Mouse (Mus musculus): Measurements from ENCODE around the gene Vps4a. TPM values are rescaled to one million over a fixed set of nuclear protein-coding genes. Genes with fewer than 3 reads are reported as not detected.
A peak's percentile ranks its signal among the peaks of the same experiment; 100 is the strongest.

Gene Vps4a
- polyA plus RNA-seq, 1 experiment from 2014 or later, result 65.7 TPM

GRCm38 (mm10) chr8:107056076-107056972 lies 25.3 kb downstream of the Vps4a start, which contains the start of the genes Cog8 and Nip7:
Cog8 (minus strand) TSS chr8:107056689.
Nip7 (plus strand) TSS chr8:107056877.
- H3K4me1 ChIP-seq, result peaks cover 25% of the 10 kb centered on the region
- peak within 1 kb of the TSS; percentile 87 for H3K4me3 ChIP-seq
- peak within 1 kb of the TSS; percentile 88 for H3K27ac ChIP-seq (replicated peaks)
- WGBS, result under 1% methylated on average over 88 of the region's 88 CpGs
- no peaks in the 10 kb centered on the region for H3K27me3 ChIP-seq (replicated peaks; ENCODE audit: low read depth, poor library complexity, severe bottlenecking)
- DNase-seq (ENCODE audit: low spot score), result peak; percentile 97
- H3K9me3 ChIP-seq, result no peaks in the 10 kb centered on the region
- H3K36me3 ChIP-seq (replicated peaks), result peaks cover 70% of the 10 kb centered on the region

- Histone ChIP-seq H3K9me3 (no peaks in the 10 kb centered on the region), H3K27me3 (replicated peaks; ENCODE audit: low read depth, poor library complexity, severe bottlenecking) (no peaks in the 10 kb centered on the region), H3K4me1 (peaks cover 25% of the 10 kb centered on the region), H3K4me3 (peak overlapping the region; percentile 87), H3K36me3 (replicated peaks) (peaks cover 64% of the 10 kb centered on the region), H3K27ac (replicated peaks) (peak overlapping the region; percentile 88)
- DNase-seq (ENCODE audit: low spot score), result no peak
- WGBS, result under 1% methylated on average over 33 of the region's 33 CpGs
Observed at GRCm38 (mm10) chr8:107056973-107057369, 25.9 kb downstream of the Vps4a start.

GRCm38 (mm10) chr8:107062613-107063012 lies 31.6 kb downstream of the Vps4a start:
- no peaks in the 10 kb centered on the region for H3K9me3 ChIP-seq
- no peak for DNase-seq (ENCODE audit: low spot score)
- peaks cover 13% of the 10 kb centered on the region for H3K4me1 ChIP-seq
- no peaks in the 10 kb centered on the region for H3K27me3 ChIP-seq (replicated peaks; ENCODE audit: low read depth, poor library complexity, severe bottlenecking)
- no peak overlapping the region for H3K4me3 ChIP-seq
- WGBS, result 86% methylated on average over 1 of the region's 1 CpGs
- peaks cover 33% of the 10 kb centered on the region for H3K36me3 ChIP-seq (replicated peaks)
- H3K27ac ChIP-seq (replicated peaks), result no peak overlapping the region

GRCm38 (mm10) chr8:107065511-107066496 lies 34.8 kb downstream of the Vps4a start, which contains the start of gene Tmed6:
Tmed6 (minus strand) TSS chr8:107065644.
- Histone ChIP-seq H3K27ac (replicated peaks) (no peak within 1 kb of the TSS), H3K9me3 (no peaks in the 10 kb centered on the region), H3K4me3 (no peak within 1 kb of the TSS), H3K36me3 (replicated peaks) (peaks cover 32% of the 10 kb centered on the region), H3K4me1 (0 out of 2 replicates have a peak, but pooled peaks cover 8% of the 10 kb centered on the region), H3K27me3 (replicated peaks; ENCODE audit: low read depth, poor library complexity, severe bottlenecking) (no peaks in the 10 kb centered on the region)
- 67% methylated on average over 17 of the region's 17 CpGs for WGBS
- DNase-seq (ENCODE audit: low spot score), result no peak

GRCm38 (mm10) chr8:107073706-107074105 lies 42.7 kb downstream of the Vps4a start:
- peaks cover 14% of the 10 kb centered on the region for H3K4me1 ChIP-seq
- no peak overlapping the region for H3K27ac ChIP-seq (replicated peaks)
- no peaks in the 10 kb centered on the region for H3K27me3 ChIP-seq (replicated peaks; ENCODE audit: low read depth, poor library complexity, severe bottlenecking)
- no peaks in the 10 kb centered on the region for H3K9me3 ChIP-seq
- H3K4me3 ChIP-seq, result no peak overlapping the region
- peaks cover 98% of the 10 kb centered on the region for H3K36me3 ChIP-seq (replicated peaks)
- no peak for DNase-seq (ENCODE audit: low spot score)
- 74% methylated on average over 4 of the region's 4 CpGs for WGBS

GRCm38 (mm10) chr8:107074128-107074527 lies 43.1 kb downstream of the Vps4a start:
- Histone ChIP-seq H3K36me3 (replicated peaks) (peaks cover 98% of the 10 kb centered on the region), H3K4me1 (peaks cover 14% of the 10 kb centered on the region), H3K9me3 (no peaks in the 10 kb centered on the region), H3K4me3 (no peak overlapping the region), H3K27ac (replicated peaks) (no peak overlapping the region), H3K27me3 (replicated peaks; ENCODE audit: low read depth, poor library complexity, severe bottlenecking) (no peaks in the 10 kb centered on the region)
- no peak for DNase-seq (ENCODE audit: low spot score)
- WGBS, result 79% methylated on average over 1 of the region's 1 CpGs

GRCm38 (mm10) chr8:107076239-107076888 lies 45.3 kb downstream of the Vps4a start:
- no peaks in the 10 kb centered on the region for H3K27me3 ChIP-seq (replicated peaks; ENCODE audit: low read depth, poor library complexity, severe bottlenecking)
- 92% methylated on average over 7 of the region's 7 CpGs for WGBS
- H3K4me1 ChIP-seq, result peaks cover 14% of the 10 kb centered on the region
- H3K36me3 ChIP-seq (replicated peaks), result peaks cover 99% of the 10 kb centered on the region
- no peaks in the 10 kb centered on the region for H3K9me3 ChIP-seq
- DNase-seq (ENCODE audit: low spot score), result no peak
- H3K27ac ChIP-seq (replicated peaks), result no peak overlapping the region
- H3K4me3 ChIP-seq, result no peak overlapping the region

GRCm38 (mm10) chr8:107085358-107085757 lies 54.3 kb downstream of the Vps4a start:
- Histone ChIP-seq H3K4me3 (no peak overlapping the region), H3K27me3 (replicated peaks; ENCODE audit: low read depth, poor library complexity, severe bottlenecking) (no peaks in the 10 kb centered on the region), H3K4me1 (no peaks in the 10 kb centered on the region), H3K27ac (replicated peaks) (no peak overlapping the region), H3K36me3 (replicated peaks) (peaks cover 97% of the 10 kb centered on the region), H3K9me3 (peaks cover 8% of the 10 kb centered on the region; the same call in 1 of the 2 replicates)
- WGBS, result 97% methylated on average over 17 of the region's 17 CpGs
- DNase-seq (ENCODE audit: low spot score), result no peak

GRCm38 (mm10) chr8:107086018-107086417 lies 55.0 kb downstream of the Vps4a start:
- 97% methylated on average over 5 of the region's 5 CpGs for WGBS
- Histone ChIP-seq H3K27me3 (replicated peaks; ENCODE audit: low read depth, poor library complexity, severe bottlenecking) (no peaks in the 10 kb centered on the region), H3K27ac (replicated peaks) (no peak overlapping the region), H3K36me3 (replicated peaks) (peaks cover 97% of the 10 kb centered on the region), H3K4me3 (no peak overlapping the region), H3K9me3 (peaks cover 8% of the 10 kb centered on the region; the same call in 1 of the 2 replicates), H3K4me1 (no peaks in the 10 kb centered on the region)
- no peak for DNase-seq (ENCODE audit: low spot score)

- peaks cover 97% of the 10 kb centered on the region for H3K36me3 ChIP-seq (replicated peaks)
- H3K4me1 ChIP-seq, result no peaks in the 10 kb centered on the region
- no peak overlapping the region for H3K4me3 ChIP-seq
- peaks cover 8% of the 10 kb centered on the region; the same call in 1 of the 2 replicates for H3K9me3 ChIP-seq
- WGBS, result 97% methylated on average over 5 of the region's 5 CpGs
- H3K27me3 ChIP-seq (replicated peaks; ENCODE audit: low read depth, poor library complexity, severe bottlenecking), result no peaks in the 10 kb centered on the region
- DNase-seq (ENCODE audit: low spot score), result no peak
- H3K27ac ChIP-seq (replicated peaks), result no peak overlapping the region
Observed at GRCm38 (mm10) chr8:107088526-107089063, 57.6 kb downstream of the Vps4a start.

- Histone ChIP-seq H3K27ac (replicated peaks) (no peak overlapping the region), H3K4me1 (peaks cover 18% of the 10 kb centered on the region), H3K36me3 (replicated peaks) (peaks cover 87% of the 10 kb centered on the region), H3K27me3 (replicated peaks; ENCODE audit: low read depth, poor library complexity, severe bottlenecking) (no peaks in the 10 kb centered on the region), H3K9me3 (peaks cover 8% of the 10 kb centered on the region; the same call in 1 of the 2 replicates), H3K4me3 (no peak overlapping the region)
- DNase-seq (ENCODE audit: low spot score), result no peak
- WGBS, result 95% methylated on average over 7 of the region's 7 CpGs
Observed at GRCm38 (mm10) chr8:107090531-107090930, 59.5 kb downstream of the Vps4a start.

Measured in embryonic facial prominence, embryonic 10.5 days (tissue).